Comparison of ENCODE assay signal across 17 mouse cellular contexts in genomic region chr13:63205750-63206149, GRCm38 (mm10).
A peak's percentile ranks its signal among the peaks of the same experiment; 100 is the strongest.
DNase-seq lines count a peak whose midpoint lies in the region; ATAC-seq and TF ChIP-seq lines count a peak whose summit lies in the region.
"Had no signal": no experiment of that assay in that cellular context is flagged by ENCODE, and none has a peak within 500 bp of the region (broad histone marks: within the 10 kb centered on the region; RNA-seq: fewer than 3 reads in every experiment).

No protein-coding gene starts in this region.

- no peak overlapping the region for H3K4me3 ChIP-seq in C2C12 (ENCODE audit: insufficient read depth, poor library complexity, severe bottlenecking)
- no peak overlapping the region for H3K4me3 ChIP-seq in embryonic facial prominence, embryonic 10.5 days
- H3K4me3 ChIP-seq in limb, embryonic 10.5 days, result no peak overlapping the region
- H3K4me3 ChIP-seq in limb, embryonic 15.5 days, result no peak overlapping the region
- H3K4me3 ChIP-seq: forebrain, embryonic 12.5 days; heart, embryonic 12.5 days; hindbrain, embryonic 10.5 days; intestine, embryonic 15.5 days had no signal

- no peak for TF ChIP-seq CTCF in C2C12 (IDR thresholded peaks at IDR 0.05; ENCODE audit: control insufficient read depth, insufficient read depth, insufficient read length)

- peaks cover 48% of the 10 kb centered on the region for H3K4me1 ChIP-seq in embryonic facial prominence, embryonic 10.5 days
- peaks cover 38% of the 10 kb centered on the region for H3K4me1 ChIP-seq in limb, embryonic 10.5 days
- no peaks in the 10 kb centered on the region for H3K4me1 ChIP-seq in limb, embryonic 15.5 days
- H3K4me1 ChIP-seq: heart, embryonic 12.5 days; intestine, embryonic 15.5 days had no signal

- no peak overlapping the region for H3K4me2 ChIP-seq in limb, embryonic 15.5 days
- H3K4me2 ChIP-seq: forebrain, embryonic 12.5 days; heart, embryonic 12.5 days; hindbrain, embryonic 14.5 days; intestine, embryonic 15.5 days had no signal

- H3K79me3 ChIP-seq in C2C12 (ENCODE audit: low read depth), result no peaks in the 10 kb centered on the region

- no peaks in the 10 kb centered on the region for H3K36me3 ChIP-seq in C2C12 (ENCODE audit: control insufficient read depth, insufficient read depth)
- no peaks in the 10 kb centered on the region; the same call in 1 of the 2 replicates for H3K36me3 ChIP-seq in embryonic facial prominence, embryonic 10.5 days (replicated peaks)
- no peaks in the 10 kb centered on the region for H3K36me3 ChIP-seq in limb, embryonic 10.5 days
- 0 out of 2 replicates have a peak, but pooled peaks cover 9% of the 10 kb centered on the region for H3K36me3 ChIP-seq in limb, embryonic 15.5 days
- H3K36me3 ChIP-seq: forebrain, embryonic 12.5 days; heart, embryonic 12.5 days; hindbrain, embryonic 10.5 days; intestine, embryonic 15.5 days had no signal

- DNase-seq in embryonic facial prominence, embryonic 10.5 days (ENCODE audit: low spot score), result no peak
- no peak for DNase-seq in limb, embryonic 10.5 days (ENCODE audit: low spot score)
- no peak for DNase-seq in right cerebral cortex, postnatal 14 days
- DNase-seq in lung, postnatal 4 days, result no peak
- DNase-seq in left cerebral cortex, adult 9 months (ENCODE audit: low spot score in 2 of 2), result no peak
- DNase-seq: adrenal gland, postnatal 10 days; cerebellum, adult 2 months; cerebellum, postnatal 25 days; gastrocnemius, postnatal 25 days had no signal

- no peaks in the 10 kb centered on the region for H3K79me2 ChIP-seq in C2C12 (ENCODE audit: control insufficient read depth, insufficient read depth)

- ATAC-seq in limb, embryonic 15.5 days (ENCODE audit: insufficient number of reproducible peaks, low FRiP score, low TSS enrichment, low read depth), result no peak
- ATAC-seq: forebrain, embryonic 16.5 days; intestine, embryonic 15.5 days had no signal

- H3K27ac ChIP-seq in embryonic facial prominence, embryonic 10.5 days (replicated peaks), result peak overlapping the region; percentile 66; the same call in 1 of the 2 replicates
- H3K27ac ChIP-seq in limb, embryonic 10.5 days, result 0 out of 2 replicates have a peak overlapping the region, but pooled peaks have one; percentile 16
- peak overlapping the region; percentile 18; the same call in 1 of the 2 replicates for H3K27ac ChIP-seq in limb, embryonic 15.5 days
- H3K27ac ChIP-seq: forebrain, embryonic 12.5 days; hindbrain, embryonic 10.5 days; hindbrain, embryonic 14.5 days; intestine, embryonic 15.5 days had no signal

- no peaks in the 10 kb centered on the region for H3K9me3 ChIP-seq in embryonic facial prominence, embryonic 10.5 days
- no peaks in the 10 kb centered on the region for H3K9me3 ChIP-seq in limb, embryonic 10.5 days (replicated peaks)
- H3K9me3 ChIP-seq in limb, embryonic 15.5 days, result no peaks in the 10 kb centered on the region
- H3K9me3 ChIP-seq: forebrain, embryonic 12.5 days; heart, embryonic 12.5 days; hindbrain, embryonic 10.5 days; intestine, embryonic 15.5 days had no signal

- 78% methylated on average over 4 of the region's 4 CpGs for WGBS in embryonic facial prominence, embryonic 10.5 days
- WGBS in limb, embryonic 10.5 days, result 86% methylated on average over 4 of the region's 4 CpGs
- 61% methylated on average over 4 of the region's 4 CpGs for WGBS in limb, embryonic 15.5 days

- no peaks in the 10 kb centered on the region for H3K27me3 ChIP-seq in C2C12 (ENCODE audit: control insufficient read depth, insufficient read depth, insufficient read length)
- no peaks in the 10 kb centered on the region for H3K27me3 ChIP-seq in embryonic facial prominence, embryonic 10.5 days (replicated peaks; ENCODE audit: low read depth, poor library complexity, severe bottlenecking)
- H3K27me3 ChIP-seq in limb, embryonic 10.5 days (ENCODE audit: low read depth, poor library complexity, severe bottlenecking), result no peaks in the 10 kb centered on the region
- no peaks in the 10 kb centered on the region for H3K27me3 ChIP-seq in limb, embryonic 15.5 days
- H3K27me3 ChIP-seq: heart, embryonic 12.5 days; intestine, embryonic 15.5 days had no signal

- no peak overlapping the region for H3K9ac ChIP-seq in limb, embryonic 15.5 days
- H3K9ac ChIP-seq: forebrain, embryonic 12.5 days; heart, embryonic 12.5 days; hindbrain, embryonic 14.5 days; intestine, embryonic 15.5 days had no signal

- H3ac ChIP-seq in C2C12 (ENCODE audit: control insufficient read depth, insufficient read length, low read depth), result no peak overlapping the region

TF ChIP-seq in C2C12, 6 proteins besides CTCF, POLR2A, EP300 and RAD21:
- peak; percentile 98 for TF ChIP-seq MYOD1 (IDR thresholded peaks at IDR 0.05; ENCODE audit: control insufficient read depth, insufficient read length, low read depth)
- TF ChIP-seq MYOG (IDR thresholded peaks at IDR 0.05; ENCODE audit: control insufficient read depth, extremely low read depth, insufficient read length), result no peak

Comparison
In these comparisons a context has a peak if more than half of its experiments do, and no peak if none do; other contexts are left out.
1. H3K27ac ChIP-seq: peak in every context shown above with its lines; median percentile 66 in embryonic facial prominence, embryonic 10.5 days; 18 in limb, embryonic 15.5 days; 16 in limb, embryonic 10.5 days.